Mouse (Mus musculus) forebrain, embryonic 13.5 days (tissue): ENCODE data around the gene Syne3. TPM values are rescaled to one million over a fixed set of nuclear protein-coding genes. Genes with fewer than 3 reads are reported as not detected.

ENCODE experiments used
- ATAC-seq: fragments of 200-750 bp; cut with Nextera tagmentation; 2 replicates; pipeline ENCODE4 v1.8.0; 2017
- H3K27ac ChIP-seq: fragments of 300-500 bp; sonication (generic); 2 replicates; pipeline ENCODE4 v1.5.1; 2015; ENCODE audit warnings: inconsistent platforms, mild to moderate bottlenecking, moderate library complexity
- H3K27me3 ChIP-seq: fragments of 300-500 bp; sonication (generic); 2 replicates; pipeline ENCODE4 v1.6.1; 2015; ENCODE audit warnings: mild to moderate bottlenecking, inconsistent platforms
- H3K36me3 ChIP-seq: fragments of 300-500 bp; sonication (generic); 2 replicates; pipeline ENCODE4 v1.6.1; 2015; ENCODE audit warnings: mild to moderate bottlenecking, inconsistent platforms; ENCODE audit not compliant: poor library complexity, severe bottlenecking
- H3K4me1 ChIP-seq: fragments of 300-500 bp; sonication (generic); 2 replicates; pipeline ENCODE4 v1.6.1; 2015; ENCODE audit warnings: inconsistent platforms
- H3K4me2 ChIP-seq: fragments of 300-500 bp; sonication (generic); 2 replicates; pipeline ENCODE4 v1.6.1; 2015; ENCODE audit warnings: inconsistent platforms, mild to moderate bottlenecking, moderate library complexity
- H3K4me3 ChIP-seq: fragments of 300-500 bp; sonication (generic); 2 replicates; pipeline ENCODE4 v1.5.1; 2015; ENCODE audit warnings: mild to moderate bottlenecking, inconsistent platforms
- H3K9ac ChIP-seq: fragments of 300-500 bp; sonication (generic); 2 replicates; pipeline ENCODE4 v1.6.1; 2015; ENCODE audit warnings: mild to moderate bottlenecking, inconsistent platforms
- H3K9me3 ChIP-seq: fragments of 300-500 bp; sonication (generic); replicated peaks from 2 replicates; pipeline ENCODE4 v1.6.1; 2016; ENCODE audit warnings: inconsistent platforms
- WGBS: fragments of 180-500 bp; shearing (Covaris S2); methylation state at CpG from one replicate; pipeline ENCODE4 v1.1.7; 2015; 5-methylcytosine and 5-hydroxymethylcytosine counted together
- polyA plus RNA-seq: library from polyadenylated mRNA; unstranded; fragments of >200 nt; fragmentation: Nextera tagmentation; extraction: Ambion mirVana; gene quantifications from 2 replicates; pipeline ENCODE4 v1.2.1, GENCODE M21; 2015

The Syne3 gene
- polyA plus RNA-seq, 1 experiment from 2014 or later = 0.12 TPM

GRCm38 (mm10) chr12:104908986-104909385 is 100.6 kb downstream of the Syne3 start:
- peaks cover 21% of the 10 kb centered on the region for H3K4me1 ChIP-seq
- H3K9me3 ChIP-seq = no peaks in the 10 kb centered on the region
- ATAC-seq = no peak
- no peak overlapping the region for H3K9ac ChIP-seq
- WGBS = 46% methylated on average over 5 of the region's 5 CpGs
- no peaks in the 10 kb centered on the region for H3K36me3 ChIP-seq
- H3K27ac ChIP-seq = no peak overlapping the region
- H3K27me3 ChIP-seq = peaks cover 3% of the 10 kb centered on the region; the same call in 1 of the 2 replicates
- no peak overlapping the region for H3K4me2 ChIP-seq
- H3K4me3 ChIP-seq = no peak overlapping the region

- no peak overlapping the region for H3K27ac ChIP-seq
- no peak overlapping the region; the same call in 1 of the 2 replicates for H3K4me2 ChIP-seq
- H3K27me3 ChIP-seq = peaks cover 3% of the 10 kb centered on the region; the same call in 1 of the 2 replicates
- no peaks in the 10 kb centered on the region for H3K36me3 ChIP-seq
- no peaks in the 10 kb centered on the region for H3K9me3 ChIP-seq
- H3K4me1 ChIP-seq = peaks cover 21% of the 10 kb centered on the region
- no peak overlapping the region for H3K9ac ChIP-seq
- H3K4me3 ChIP-seq = no peak overlapping the region
- WGBS = 5% methylated on average over 15 of the region's 15 CpGs
- peak; percentile 27; the same call in 1 of the 2 replicates for ATAC-seq
Measured at GRCm38 (mm10) chr12:104908024-104908781, 101.4 kb downstream of the Syne3 start.

- ATAC-seq = no peak
- Histone ChIP-seq H3K36me3 (no peaks in the 10 kb centered on the region), H3K9me3 (no peaks in the 10 kb centered on the region), H3K4me1 (peaks cover 15% of the 10 kb centered on the region), H3K9ac (no peak overlapping the region), H3K27me3 (peaks cover 3% of the 10 kb centered on the region; the same call in 1 of the 2 replicates), H3K27ac (no peak overlapping the region), H3K4me2 (no peak overlapping the region), H3K4me3 (no peak overlapping the region)
- 83% methylated on average over 2 of the region's 2 CpGs for WGBS
Measured at GRCm38 (mm10) chr12:104907133-104907532, 102.5 kb downstream of the Syne3 start.

- no peak overlapping the region for H3K4me3 ChIP-seq
- H3K4me1 ChIP-seq = peaks cover 28% of the 10 kb centered on the region
- no peaks in the 10 kb centered on the region for H3K36me3 ChIP-seq
- H3K27me3 ChIP-seq = peaks cover 3% of the 10 kb centered on the region; the same call in 1 of the 2 replicates
- no peak overlapping the region for H3K4me2 ChIP-seq
- no peak for ATAC-seq
- WGBS = 31% methylated on average over 5 of the region's 5 CpGs
- no peaks in the 10 kb centered on the region for H3K9me3 ChIP-seq
- H3K9ac ChIP-seq = no peak overlapping the region
- no peak overlapping the region for H3K27ac ChIP-seq
Measured at GRCm38 (mm10) chr12:104904138-104904537, 105.5 kb downstream of the Syne3 start.

- peaks cover 13% of the 10 kb centered on the region for H3K4me1 ChIP-seq
- H3K9me3 ChIP-seq = no peaks in the 10 kb centered on the region
- no peak overlapping the region for H3K4me3 ChIP-seq
- ATAC-seq = no peak
- WGBS = 84% methylated on average over 13 of the region's 13 CpGs
- H3K27ac ChIP-seq = no peak overlapping the region
- H3K27me3 ChIP-seq = no peaks in the 10 kb centered on the region
- H3K9ac ChIP-seq = no peak overlapping the region
- no peaks in the 10 kb centered on the region for H3K36me3 ChIP-seq
- no peak overlapping the region for H3K4me2 ChIP-seq
Measured at GRCm38 (mm10) chr12:104902392-104903053, 107.1 kb downstream of the Syne3 start.

- peak overlapping the region; percentile 51 for H3K27ac ChIP-seq
- ATAC-seq = 0 out of 2 replicates have a peak, but pooled peaks have one; percentile 23
- H3K36me3 ChIP-seq = no peaks in the 10 kb centered on the region
- H3K4me3 ChIP-seq = no peak overlapping the region
- no peaks in the 10 kb centered on the region for H3K9me3 ChIP-seq
- no peak overlapping the region for H3K4me2 ChIP-seq
- no peak overlapping the region; the same call in 1 of the 2 replicates for H3K9ac ChIP-seq
- WGBS = 31% methylated on average over 8 of the region's 8 CpGs
- no peaks in the 10 kb centered on the region for H3K27me3 ChIP-seq
- peaks cover 24% of the 10 kb centered on the region for H3K4me1 ChIP-seq
Measured at GRCm38 (mm10) chr12:104901320-104901719, 108.3 kb downstream of the Syne3 start.

- no peak overlapping the region for H3K4me2 ChIP-seq
- H3K9ac ChIP-seq = no peak overlapping the region
- WGBS = 74% methylated on average over 3 of the region's 3 CpGs
- H3K36me3 ChIP-seq = no peaks in the 10 kb centered on the region
- H3K9me3 ChIP-seq = no peaks in the 10 kb centered on the region
- H3K27ac ChIP-seq = no peak overlapping the region
- no peaks in the 10 kb centered on the region for H3K27me3 ChIP-seq
- peaks cover 24% of the 10 kb centered on the region for H3K4me1 ChIP-seq
- no peak for ATAC-seq
- H3K4me3 ChIP-seq = no peak overlapping the region
Measured at GRCm38 (mm10) chr12:104899835-104900234, 109.8 kb downstream of the Syne3 start.

- Histone ChIP-seq H3K4me2 (no peak overlapping the region), H3K27me3 (no peaks in the 10 kb centered on the region), H3K4me3 (no peak overlapping the region), H3K4me1 (peaks cover 24% of the 10 kb centered on the region), H3K36me3 (no peaks in the 10 kb centered on the region), H3K27ac (no peak overlapping the region), H3K9ac (no peak overlapping the region), H3K9me3 (no peaks in the 10 kb centered on the region)
- 71% methylated on average over 11 of the region's 11 CpGs for WGBS
- ATAC-seq = no peak
Measured at GRCm38 (mm10) chr12:104899161-104899560, 110.4 kb downstream of the Syne3 start.

GRCm38 (mm10) chr12:104898718-104899117 is 110.9 kb downstream of the Syne3 start:
- Histone ChIP-seq H3K27me3 (no peaks in the 10 kb centered on the region), H3K4me1 (peaks cover 24% of the 10 kb centered on the region), H3K4me2 (no peak overlapping the region), H3K36me3 (no peaks in the 10 kb centered on the region), H3K9me3 (no peaks in the 10 kb centered on the region), H3K27ac (no peak overlapping the region), H3K9ac (no peak overlapping the region), H3K4me3 (no peak overlapping the region)
- WGBS = 68% methylated on average over 9 of the region's 9 CpGs
- no peak for ATAC-seq

- peaks cover 24% of the 10 kb centered on the region for H3K4me1 ChIP-seq
- no peak overlapping the region for H3K27ac ChIP-seq
- H3K4me2 ChIP-seq = no peak overlapping the region
- H3K27me3 ChIP-seq = no peaks in the 10 kb centered on the region
- no peak overlapping the region for H3K9ac ChIP-seq
- no peak; the same call in 1 of the 2 replicates for ATAC-seq
- 62% methylated on average over 8 of the region's 8 CpGs for WGBS
- no peak overlapping the region for H3K4me3 ChIP-seq
- H3K9me3 ChIP-seq = 0 out of 2 replicates have a peak, but pooled peaks cover 5% of the 10 kb centered on the region
- H3K36me3 ChIP-seq = no peaks in the 10 kb centered on the region
Measured at GRCm38 (mm10) chr12:104897051-104897618, 112.5 kb downstream of the Syne3 start.

GRCm38 (mm10) chr12:104896640-104897039 is 113.0 kb downstream of the Syne3 start:
- H3K27ac ChIP-seq = no peak overlapping the region
- peaks cover 24% of the 10 kb centered on the region for H3K4me1 ChIP-seq
- H3K27me3 ChIP-seq = no peaks in the 10 kb centered on the region
- no peaks in the 10 kb centered on the region for H3K36me3 ChIP-seq
- H3K9me3 ChIP-seq = 0 out of 2 replicates have a peak, but pooled peaks cover 5% of the 10 kb centered on the region
- WGBS = 37% methylated on average over 16 of the region's 16 CpGs
- no peak overlapping the region for H3K4me2 ChIP-seq
- H3K4me3 ChIP-seq = no peak overlapping the region
- no peak overlapping the region for H3K9ac ChIP-seq
- ATAC-seq = 0 out of 2 replicates have a peak, but pooled peaks have one; percentile 36

- H3K4me3 ChIP-seq = no peak overlapping the region
- no peak for ATAC-seq
- H3K4me1 ChIP-seq = peaks cover 9% of the 10 kb centered on the region; the same call in 1 of the 2 replicates
- H3K36me3 ChIP-seq = no peaks in the 10 kb centered on the region
- H3K4me2 ChIP-seq = no peak overlapping the region
- 0 out of 2 replicates have a peak, but pooled peaks cover 5% of the 10 kb centered on the region for H3K9me3 ChIP-seq
- 96% methylated on average over 3 of the region's 3 CpGs for WGBS
- H3K9ac ChIP-seq = no peak overlapping the region
- no peaks in the 10 kb centered on the region for H3K27me3 ChIP-seq
- H3K27ac ChIP-seq = no peak overlapping the region
Measured at GRCm38 (mm10) chr12:104892245-104892644, 117.4 kb downstream of the Syne3 start.
